Mouse (Mus musculus): ENCODE data around the gene Slc52a3. TPM values are rescaled to one million over a fixed set of nuclear protein-coding genes. Genes with fewer than 3 reads are reported as not detected.
A peak's percentile ranks its signal among the peaks of the same experiment; 100 is the strongest.

The Slc52a3 gene
- 1 to 10 TPM; 2.1 to 3.9 (median 2.1) TPM for total RNA-seq (2022)

- DNase-seq (ENCODE audit: low spot score in 2 of 2): peak; percentile 32 to 78
Observed at GRCm38 (mm10) chr2:151996229-151997189, at the start of gene Slc52a3. Gene Slc52a3, plus strand, starts transcription at chr2:151996511.

GRCm38 (mm10) chr2:151947617-151948016 lies 48.7 kb upstream of the Slc52a3 start:
- DNase-seq (ENCODE audit: low spot score in 2 of 2): no peak

- DNase-seq (ENCODE audit: low spot score in 2 of 2): no peak
Observed at GRCm38 (mm10) chr2:151948311-151948710, 48.0 kb upstream of the Slc52a3 start.

GRCm38 (mm10) chr2:151949082-151949774 lies 47.1 kb upstream of the Slc52a3 start:
- DNase-seq (ENCODE audit: low spot score in 2 of 2): no peak

- DNase-seq (ENCODE audit: low spot score in 2 of 2): no peak
Observed at GRCm38 (mm10) chr2:151953665-151954064, 42.6 kb upstream of the Slc52a3 start.

GRCm38 (mm10) chr2:151956500-151957137 lies 39.7 kb upstream of the Slc52a3 start:
- no peak for DNase-seq (ENCODE audit: low spot score in 2 of 2)

GRCm38 (mm10) chr2:151959274-151959673 lies 37.0 kb upstream of the Slc52a3 start:
- DNase-seq (ENCODE audit: low spot score in 2 of 2): no peak

- DNase-seq (ENCODE audit: low spot score in 2 of 2): no peak
Observed at GRCm38 (mm10) chr2:151961284-151962196, 34.8 kb upstream of the Slc52a3 start.

GRCm38 (mm10) chr2:151962474-151962873 lies 33.8 kb upstream of the Slc52a3 start:
- DNase-seq (ENCODE audit: low spot score in 2 of 2): peak; percentile 84 to 90

GRCm38 (mm10) chr2:151963319-151963718 lies 33.0 kb upstream of the Slc52a3 start:
- no peak for DNase-seq (ENCODE audit: low spot score in 2 of 2)

GRCm38 (mm10) chr2:151964052-151964451 lies 32.3 kb upstream of the Slc52a3 start:
- no peak for DNase-seq (ENCODE audit: low spot score in 2 of 2)

- DNase-seq (ENCODE audit: low spot score in 2 of 2): no peak
Observed at GRCm38 (mm10) chr2:151967176-151967750, 29.0 kb upstream of the Slc52a3 start.

GRCm38 (mm10) chr2:151967792-151968191 lies 28.5 kb upstream of the Slc52a3 start:
- no peak for DNase-seq (ENCODE audit: low spot score in 2 of 2)

GRCm38 (mm10) chr2:151968451-151968850 lies 27.9 kb upstream of the Slc52a3 start:
- no peak for DNase-seq (ENCODE audit: low spot score in 2 of 2)

GRCm38 (mm10) chr2:151968986-151969385 lies 27.3 kb upstream of the Slc52a3 start:
- DNase-seq (ENCODE audit: low spot score in 2 of 2): no peak

- DNase-seq (ENCODE audit: low spot score in 2 of 2): no peak
Observed at GRCm38 (mm10) chr2:151969396-151969795, 26.9 kb upstream of the Slc52a3 start.

GRCm38 (mm10) chr2:151970191-151971172 lies 25.8 kb upstream of the Slc52a3 start:
- peak; percentile 48 to 63 for DNase-seq (ENCODE audit: low spot score in 2 of 2)

GRCm38 (mm10) chr2:151971748-151972147 lies 24.6 kb upstream of the Slc52a3 start:
- no peak for DNase-seq (ENCODE audit: low spot score in 2 of 2)
